Mouse (Mus musculus) CH12.LX (cell line): ENCODE results near the gene Tmem108.

Experiments used
- CTCF ChIP-seq, 2 experiments: IDR thresholded peaks in 1 of 2; conservative IDR thresholded peaks in 1 of 2; 2 replicates each; pipeline ENCODE4 v1.5.1; 2011 to 2012; ENCODE audit warnings: low read depth in 2 of 2, low read length in 2 of 2, improper control_type of control experiment in 1 of 2, inconsistent platforms in 1 of 2, mild to moderate bottlenecking in 1 of 2, moderate library complexity in 1 of 2
- EP300 ChIP-seq: IDR thresholded peaks from 2 replicates; pipeline ENCODE4 v1.6.1; 2011; ENCODE audit warnings: low read length, improper control_type of control experiment
- HCFC1 ChIP-seq: IDR thresholded peaks from 2 replicates; pipeline ENCODE4 v1.6.1; 2012; ENCODE audit warnings: low read depth, mild to moderate bottlenecking, inconsistent platforms, low read length, improper control_type of control experiment
- POLR2A ChIP-seq: IDR thresholded peaks from 2 replicates; pipeline ENCODE4 v1.6.1; 2011; ENCODE audit warnings: low read depth, mild to moderate bottlenecking, improper control_type of control experiment, low read length
- USF1 ChIP-seq: IDR thresholded peaks from 2 replicates; pipeline ENCODE4 v1.6.1; 2014; ENCODE audit warnings: low read depth, mild to moderate bottlenecking, inconsistent platforms, low read length, improper control_type of control experiment

GRCm38 (mm10) chr9:103550661-103551248 is 210.9 kb downstream of the Tmem108 start:
- TF ChIP-seq CTCF (conservative IDR thresholded peaks at IDR 0.05 in 1 of 2, IDR thresholded peaks at IDR 0.05 in 1 of 2; ENCODE audit: low read depth in 2 of 2, low read length in 2 of 2) (no peak), USF1 (no peak), EP300 (no peak), POLR2A (no peak), HCFC1 (no peak)
